Mouse (Mus musculus) hindlimb bud, embryonic 11.5 days (tissue): Measurements from ENCODE around the gene Cask.

Experiments
- DNase-seq: peaks from one replicate; pipeline ENCODE4 v3.0.0-alpha.2; 2012; ENCODE audit warnings: low read depth, low spot score; ENCODE audit errors: extremely low spot score

Cask gene

DNA sequence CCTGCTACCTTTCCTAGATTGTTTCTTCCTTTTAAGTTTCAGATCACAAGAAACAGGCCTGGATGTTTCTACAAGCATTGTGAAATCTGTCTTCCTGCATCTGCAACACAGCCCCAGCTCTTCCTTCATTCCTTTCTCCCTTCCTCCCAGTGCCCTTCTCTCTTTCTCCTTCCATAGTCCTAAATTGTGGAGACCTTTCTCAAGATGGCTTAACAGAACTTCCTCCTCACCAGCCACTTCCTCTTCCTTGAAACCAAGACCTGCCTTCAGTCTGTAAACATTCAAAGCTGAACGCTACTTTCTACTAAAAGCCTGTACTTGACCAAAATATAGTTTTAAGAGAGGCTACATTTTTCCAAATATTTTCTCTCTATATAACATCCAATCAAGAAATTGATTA, 214.8 kb downstream of the Cask start:
- DNase-seq = no peak

DNA sequence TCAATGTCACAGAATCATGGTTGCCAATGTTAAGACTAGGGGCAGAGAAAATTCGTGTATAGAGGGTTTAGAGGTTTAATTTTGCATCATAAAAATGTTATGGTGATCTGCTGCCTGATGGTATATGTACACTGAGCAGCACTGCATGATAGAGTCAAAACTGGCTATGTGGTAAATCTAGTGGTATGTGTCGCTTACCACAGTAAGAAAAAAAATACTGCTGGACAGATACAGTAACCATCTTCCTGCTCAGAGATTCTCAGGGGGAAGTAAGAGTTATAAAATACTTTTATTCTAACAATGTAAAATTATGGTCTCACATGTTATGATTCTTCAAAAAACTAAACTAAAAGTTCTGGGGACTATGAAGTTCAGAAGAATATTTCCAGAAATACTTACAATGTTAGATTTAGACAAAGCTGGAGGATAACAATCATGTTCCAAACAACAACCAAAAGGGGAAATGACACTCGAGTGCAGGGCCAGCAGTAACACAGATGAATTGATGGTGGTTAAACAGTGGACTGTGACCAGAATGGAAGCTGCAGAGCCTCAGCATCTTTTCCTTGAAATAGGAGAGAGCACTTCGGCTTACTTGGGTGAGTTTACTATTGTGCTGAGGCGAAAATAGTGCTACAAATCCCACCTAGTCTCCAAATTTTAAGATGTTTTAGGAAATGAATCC, 219.4 kb downstream of the Cask start, which contains the start of gene Gpr34:
Gpr34 (plus strand) TSS at position 491 of the 685 bp plus-strand sequence.
- no peak for DNase-seq

DNA sequence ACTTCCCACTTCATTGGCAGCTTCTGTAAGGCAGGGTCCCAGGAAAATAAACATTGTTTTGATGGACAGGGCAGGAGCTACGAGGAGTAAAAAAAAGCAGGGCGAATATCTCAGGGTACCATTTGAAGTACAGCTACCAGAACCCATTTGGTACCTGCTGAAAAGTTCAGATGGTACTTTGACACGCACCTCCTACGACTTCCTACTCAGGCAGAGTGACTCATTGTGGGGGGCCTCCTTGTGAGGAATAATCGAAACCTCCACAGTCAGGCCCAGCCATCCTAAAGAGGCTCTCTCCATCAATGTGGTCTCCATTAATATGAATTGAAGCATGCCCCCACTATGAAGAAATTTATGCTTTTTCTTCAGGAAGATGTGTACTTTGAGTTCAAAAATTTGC, 228.5 kb downstream of the Cask start:
- DNase-seq = no peak

DNA sequence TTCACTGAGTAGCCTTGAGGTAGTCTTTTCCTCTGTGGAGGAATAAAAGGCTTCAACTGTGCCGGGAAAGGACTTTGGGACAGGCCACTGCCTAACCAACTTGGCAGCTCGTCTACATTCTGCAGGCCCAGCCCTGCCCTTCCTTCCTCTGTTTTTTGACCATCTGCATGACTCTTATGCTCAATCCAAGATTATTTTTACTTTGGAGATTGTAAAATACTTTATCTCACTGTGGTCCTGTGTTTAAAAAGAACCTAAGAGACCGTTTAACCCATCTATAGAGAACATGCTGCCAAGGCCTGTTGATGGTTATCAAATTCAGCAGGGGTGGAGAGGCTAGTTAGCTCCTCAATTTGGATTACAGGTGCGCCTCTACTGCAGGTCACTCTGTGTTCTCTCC, 229.7 kb downstream of the Cask start:
- DNase-seq = no peak

DNA sequence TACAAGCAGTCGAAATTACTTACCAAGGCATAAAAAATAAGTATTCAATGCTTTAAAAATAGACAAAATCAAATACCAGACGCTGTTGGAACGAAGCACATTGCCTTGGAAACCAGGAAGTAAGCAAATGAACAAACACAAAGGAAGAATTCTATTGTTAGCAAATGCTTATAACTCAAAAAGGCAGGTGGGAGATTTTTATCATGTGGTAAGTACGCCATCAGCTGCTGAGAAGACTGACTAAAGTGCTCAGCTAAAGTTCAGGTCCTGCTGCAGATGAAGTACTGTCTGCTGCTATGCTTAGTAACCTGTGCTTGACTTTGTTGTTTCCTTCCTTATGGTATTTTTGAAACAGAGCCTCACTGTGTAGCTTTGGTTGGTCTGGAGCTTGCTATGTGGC, 232.7 kb downstream of the Cask start:
- no peak for DNase-seq

DNA sequence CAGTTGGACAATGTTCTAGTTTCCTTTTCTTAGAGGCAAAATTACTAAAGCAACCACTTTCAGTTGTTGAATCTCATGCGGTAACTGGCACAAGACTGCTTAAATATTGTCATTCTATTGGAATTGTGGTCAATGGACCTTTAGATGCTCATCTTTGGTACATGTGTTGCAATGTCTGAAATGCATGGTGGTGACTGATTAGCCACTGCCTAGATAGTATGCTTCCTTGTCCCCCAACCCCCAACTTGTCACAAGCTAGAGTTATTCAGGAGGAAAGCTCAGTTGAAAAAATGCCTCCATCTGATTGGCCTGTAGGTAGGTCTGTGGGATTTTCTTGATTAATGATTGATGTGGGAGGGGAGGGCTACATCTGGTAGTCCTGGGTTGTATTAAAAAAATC, 233.9 kb downstream of the Cask start:
- no peak for DNase-seq

DNA sequence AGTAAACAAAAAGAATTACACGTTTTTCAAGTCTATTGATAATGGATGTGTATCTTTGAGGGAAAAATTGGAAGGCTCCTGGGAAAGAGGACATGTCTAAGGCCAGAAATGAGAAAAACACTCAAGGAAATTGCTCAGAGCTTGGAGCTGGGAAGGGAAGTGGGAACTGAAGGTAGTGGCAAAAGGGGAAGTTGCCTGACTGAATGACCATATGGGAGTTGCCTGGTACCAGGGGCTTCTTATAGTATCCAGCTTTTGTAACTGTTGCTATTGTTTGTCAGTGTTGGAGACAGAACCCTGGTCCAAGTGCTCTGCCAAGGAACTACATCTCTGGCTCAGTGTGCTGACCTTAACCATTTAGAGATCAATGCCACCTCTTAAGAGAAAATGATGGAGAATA, 234.4 kb downstream of the Cask start:
- DNase-seq = no peak

DNA sequence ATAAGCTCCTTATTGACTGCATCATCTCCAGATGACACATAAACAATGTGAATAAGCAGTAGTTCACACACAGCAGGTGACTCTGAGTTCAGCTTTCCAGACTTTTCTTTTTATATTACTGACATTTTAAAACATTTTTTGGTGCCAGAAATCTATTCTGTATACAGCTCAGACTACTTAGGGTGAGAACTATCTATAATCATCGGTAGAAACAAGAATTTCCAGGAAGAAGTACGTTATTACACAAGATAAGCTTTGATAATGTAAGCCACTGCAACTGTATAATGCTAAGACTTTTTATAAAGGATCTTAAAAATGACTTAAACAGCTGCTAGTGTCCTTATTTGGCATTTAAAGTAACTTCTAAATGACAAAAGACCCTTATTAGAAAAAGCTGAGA, 239.1 kb downstream of the Cask start:
- no peak for DNase-seq

DNA sequence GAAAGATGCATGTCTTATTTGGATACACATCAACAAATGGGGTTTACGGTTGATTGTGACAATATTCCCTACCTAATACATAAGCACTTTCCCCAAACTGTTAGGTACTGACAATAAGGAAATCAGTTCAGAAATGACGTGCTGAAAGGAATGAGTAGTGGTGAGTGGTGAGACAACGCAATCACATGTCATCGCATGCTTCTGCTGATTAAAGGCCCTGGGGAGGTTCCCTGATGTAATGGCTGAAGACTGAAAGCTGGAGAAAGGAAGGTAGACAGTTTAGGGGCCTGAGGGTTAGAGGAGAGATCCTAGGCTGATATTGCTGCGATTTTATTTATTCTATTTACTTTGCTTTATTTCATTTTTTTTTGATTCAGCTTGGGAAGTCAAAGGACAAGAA, 240.1 kb downstream of the Cask start:
- no peak for DNase-seq

DNA sequence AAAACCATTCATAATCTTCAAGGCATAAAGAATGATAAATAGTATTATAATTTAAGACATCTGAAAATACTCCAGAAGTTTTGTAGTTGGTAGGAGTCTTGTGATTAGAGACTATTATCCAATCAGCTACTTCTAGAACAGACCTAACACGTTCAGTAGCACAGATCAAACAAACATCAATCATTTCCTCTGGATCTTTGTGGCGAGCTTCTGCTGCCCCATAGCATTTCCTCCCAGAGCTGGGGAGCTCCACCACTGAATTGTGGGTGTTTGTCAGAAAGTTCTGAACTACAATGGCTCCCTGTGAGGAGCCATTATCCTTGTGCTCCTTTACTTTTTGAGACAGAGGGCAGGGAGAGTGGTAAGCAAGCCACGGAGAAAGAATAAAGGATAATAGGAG, 243.4 kb downstream of the Cask start:
- no peak for DNase-seq

DNA sequence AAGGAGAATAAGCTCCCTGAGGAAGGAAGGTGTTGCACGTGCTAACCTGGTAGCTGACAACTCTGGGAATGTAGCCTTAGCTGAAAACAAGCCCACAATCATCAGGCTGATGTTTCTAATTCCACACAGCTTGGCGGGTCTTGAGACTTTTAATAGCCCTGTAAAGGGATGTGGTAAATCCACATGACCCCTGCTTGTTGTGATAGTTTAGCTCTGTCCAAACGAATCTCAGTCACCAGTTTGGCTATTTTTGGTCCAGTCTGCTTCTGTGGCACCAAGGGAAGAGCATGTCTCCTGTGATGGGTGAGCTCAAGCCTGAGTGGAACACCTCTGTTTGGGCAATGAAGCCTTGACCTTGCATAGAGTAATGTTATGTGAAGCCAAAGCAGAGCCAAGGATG, 244.4 kb downstream of the Cask start:
- no peak for DNase-seq

DNA sequence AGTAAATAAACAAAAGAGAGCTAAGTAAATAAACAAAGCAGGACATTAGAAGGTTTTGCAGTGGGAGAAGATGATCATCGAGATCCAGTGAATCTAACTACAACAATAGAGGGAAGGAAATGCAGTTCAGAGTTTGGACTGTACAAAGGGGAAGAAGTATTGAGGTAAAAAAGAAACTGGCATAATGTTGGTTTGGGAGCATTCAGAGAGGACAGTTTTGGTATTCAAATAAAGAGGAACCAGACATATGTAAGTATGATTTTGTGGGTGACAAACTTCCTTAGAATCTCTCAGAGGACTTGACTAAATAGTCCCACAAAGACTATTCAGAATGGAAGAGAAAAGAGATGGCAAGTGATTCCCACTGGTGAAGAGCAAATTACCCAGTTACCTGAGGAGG, 251.2 kb downstream of the Cask start:
- no peak for DNase-seq

DNA sequence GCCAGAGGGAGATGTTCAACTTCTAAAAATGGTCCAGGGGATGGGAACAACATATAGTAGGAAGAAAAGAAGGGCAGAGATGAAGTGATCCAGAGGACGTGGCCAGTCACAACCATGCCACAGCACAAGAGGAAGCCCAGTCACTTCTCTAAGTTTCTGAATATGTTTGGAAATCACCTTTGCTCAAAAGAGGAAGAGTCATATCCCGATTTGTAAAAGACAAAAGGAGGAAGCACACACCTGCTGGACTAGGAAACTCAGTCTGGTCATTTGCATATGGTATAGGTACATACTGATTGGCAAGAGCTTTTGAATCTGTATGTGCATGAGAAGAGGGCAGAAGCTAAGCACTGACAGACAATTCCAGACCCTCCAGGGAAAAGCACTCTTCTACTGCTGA, 251.8 kb downstream of the Cask start:
- no peak for DNase-seq

DNA sequence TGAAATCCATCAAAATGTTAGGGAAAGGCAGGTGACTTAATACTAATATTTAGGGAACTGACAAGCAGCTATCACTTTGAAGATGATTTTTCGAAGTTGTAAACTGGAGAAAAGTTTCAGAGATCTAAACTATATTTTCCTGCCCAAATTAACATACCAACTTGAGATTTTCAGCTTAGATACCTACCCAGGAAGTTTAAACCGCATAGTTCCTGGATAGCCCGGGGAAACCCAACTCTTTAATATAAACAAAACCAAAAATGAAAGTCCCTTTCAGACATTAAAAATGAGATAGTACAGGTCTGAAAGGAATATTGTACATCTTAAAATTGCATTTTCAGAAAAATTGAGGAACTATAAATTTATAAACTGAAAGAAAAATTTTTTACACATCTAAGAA, 273.5 kb downstream of the Cask start:
- DNase-seq = no peak

DNA sequence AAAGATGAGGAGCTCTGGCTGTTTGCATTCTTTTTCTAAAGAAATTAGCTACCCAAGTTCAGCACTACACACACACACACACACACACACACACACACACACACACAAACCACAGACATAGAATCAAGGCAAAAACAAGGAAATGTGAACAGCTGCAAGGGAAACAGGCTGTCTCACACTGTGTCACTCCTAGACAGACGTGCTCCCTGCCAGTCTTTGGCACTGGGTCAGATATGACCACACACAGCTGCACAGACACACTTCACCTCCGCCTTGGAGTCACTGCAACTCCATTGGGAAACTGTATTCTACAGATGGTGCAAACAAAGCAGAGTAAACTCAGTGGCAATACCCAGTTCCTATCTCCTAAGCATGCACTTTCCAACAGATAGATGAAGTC, 274.6 kb downstream of the Cask start:
- no peak for DNase-seq

DNA sequence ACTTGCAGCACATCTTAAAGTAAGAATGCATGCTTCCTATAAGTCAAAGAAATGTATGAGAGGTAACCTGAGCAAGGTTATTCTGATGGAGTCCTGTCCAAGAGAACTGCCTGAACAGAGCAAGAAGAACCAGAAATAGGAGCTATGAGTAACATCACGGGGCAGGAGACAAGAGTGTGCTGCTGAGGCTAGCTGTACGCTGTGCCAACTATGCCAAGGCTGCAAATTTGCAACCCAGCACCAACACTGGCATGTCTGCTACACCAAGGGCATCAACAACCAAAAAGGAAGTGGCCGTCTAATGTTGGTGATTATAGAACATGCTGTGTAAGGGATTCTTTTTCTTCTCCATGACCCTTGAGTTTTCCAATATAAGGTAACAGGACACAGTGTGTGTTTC, 276.3 kb downstream of the Cask start:
- no peak for DNase-seq

DNA sequence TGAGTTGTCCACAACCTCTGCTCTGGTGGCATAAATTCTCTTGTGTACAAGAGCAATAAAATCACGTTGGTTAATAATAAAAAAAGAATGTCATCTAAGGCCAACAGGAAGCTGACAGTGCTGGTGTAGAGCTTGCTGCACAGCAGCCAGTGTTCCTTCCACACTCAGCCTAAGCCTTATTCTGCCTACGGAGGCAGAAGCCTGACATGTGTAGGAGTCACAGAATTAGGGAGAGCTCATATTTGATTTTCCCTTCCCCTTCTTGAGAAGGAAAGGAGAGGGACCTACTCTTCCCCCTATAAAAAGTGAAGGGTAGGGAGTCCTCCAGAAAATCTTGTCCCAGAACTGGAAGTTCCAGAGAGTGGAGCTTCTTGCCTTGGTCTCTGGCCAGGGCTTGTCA, 276.9 kb downstream of the Cask start:
- DNase-seq = no peak

DNA sequence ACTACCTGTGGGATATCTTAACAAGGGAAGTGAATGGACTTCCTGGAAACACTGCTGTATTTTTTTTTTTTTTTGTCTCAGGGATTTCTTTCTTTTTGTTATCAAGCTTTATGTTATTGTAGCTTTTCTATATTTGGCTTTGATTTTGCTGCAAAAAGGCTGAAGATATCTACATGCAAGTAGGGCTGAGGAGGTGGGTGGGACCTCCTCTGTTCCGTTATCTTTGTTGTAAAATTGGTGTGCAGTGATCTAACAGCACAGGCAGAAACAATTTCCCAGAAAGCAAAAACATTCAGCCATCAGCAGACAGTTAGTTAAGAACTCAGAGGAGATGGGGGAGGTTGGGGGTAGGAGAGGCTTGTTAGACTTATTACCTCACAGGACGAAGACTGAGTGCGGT, 296.7 kb downstream of the Cask start:
- no peak for DNase-seq

DNA sequence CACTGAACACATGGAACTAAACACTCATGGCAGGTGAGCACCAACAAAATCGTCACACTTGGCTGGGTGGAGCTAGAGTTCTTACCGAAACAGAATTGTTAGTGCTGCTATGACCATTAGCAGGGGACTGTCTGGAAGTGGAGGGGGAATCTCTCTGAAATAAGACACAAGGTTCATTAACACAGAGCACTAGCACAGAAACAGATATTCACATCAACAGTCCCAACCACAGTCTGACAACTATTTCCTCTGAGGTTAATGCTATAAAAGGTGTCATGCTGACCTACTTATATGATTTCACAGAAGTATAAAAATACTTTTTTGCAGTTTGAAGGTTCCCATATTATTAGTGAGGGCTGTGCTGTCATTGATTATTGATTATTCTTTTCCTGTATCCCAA, 298.9 kb downstream of the Cask start:
- DNase-seq = no peak

DNA sequence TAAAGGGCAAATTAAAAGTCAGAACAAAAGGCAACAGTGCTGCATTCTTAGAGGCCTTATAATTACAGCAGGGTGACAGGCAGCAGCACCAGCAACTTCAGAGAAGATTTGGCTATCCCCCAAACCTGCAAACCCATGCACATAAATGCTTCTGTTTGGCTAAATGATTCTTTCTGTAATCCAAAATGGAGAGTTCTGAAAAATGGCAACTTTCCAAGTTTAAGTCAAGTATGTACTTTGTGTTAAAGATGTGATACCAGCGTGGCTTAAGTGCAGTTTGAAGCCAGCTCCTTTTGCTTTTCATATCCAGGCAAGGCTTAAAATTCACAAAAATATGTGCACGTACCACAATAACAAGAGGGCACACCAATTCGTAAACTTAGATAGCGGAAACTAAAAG, 299.6 kb downstream of the Cask start:
- no peak for DNase-seq

DNA sequence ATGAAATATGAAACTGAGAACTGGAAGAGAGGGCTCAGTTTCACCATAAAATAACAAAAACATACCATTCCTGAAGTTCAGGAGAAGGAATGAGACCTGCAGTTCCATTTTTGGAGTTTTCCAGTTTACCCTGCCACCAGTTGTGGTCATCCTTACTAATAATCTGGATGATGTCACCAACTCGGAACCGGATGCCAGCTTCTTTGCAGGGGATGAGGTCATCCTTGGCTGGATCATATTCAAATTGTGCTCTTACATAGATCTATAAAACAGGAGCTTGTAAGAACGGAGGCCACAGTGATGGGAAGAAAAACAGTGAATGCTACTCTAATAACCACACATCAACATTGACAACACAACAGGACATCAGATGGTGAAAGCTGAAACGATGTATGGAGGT, 302.1 kb downstream of the Cask start:
- no peak for DNase-seq

DNA sequence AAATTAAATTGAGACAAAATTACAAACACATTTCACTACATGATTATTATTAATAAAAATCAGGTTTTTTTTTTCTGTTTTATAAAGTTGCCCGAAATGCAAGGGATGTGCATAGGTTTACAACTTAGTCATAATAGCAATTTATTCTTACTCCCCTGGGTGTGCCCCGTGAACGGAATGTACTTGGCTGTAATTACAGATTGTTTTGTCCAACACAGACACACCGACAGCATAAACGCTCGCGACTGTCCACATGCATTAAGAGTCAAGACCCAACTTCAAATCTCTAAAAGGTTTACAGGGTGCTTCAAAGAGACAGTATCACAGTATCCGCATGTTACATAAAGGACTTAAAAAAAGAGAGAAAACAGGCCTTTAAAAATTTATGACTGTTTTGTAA, 329.9 kb downstream of the Cask start:
- no peak for DNase-seq

DNA sequence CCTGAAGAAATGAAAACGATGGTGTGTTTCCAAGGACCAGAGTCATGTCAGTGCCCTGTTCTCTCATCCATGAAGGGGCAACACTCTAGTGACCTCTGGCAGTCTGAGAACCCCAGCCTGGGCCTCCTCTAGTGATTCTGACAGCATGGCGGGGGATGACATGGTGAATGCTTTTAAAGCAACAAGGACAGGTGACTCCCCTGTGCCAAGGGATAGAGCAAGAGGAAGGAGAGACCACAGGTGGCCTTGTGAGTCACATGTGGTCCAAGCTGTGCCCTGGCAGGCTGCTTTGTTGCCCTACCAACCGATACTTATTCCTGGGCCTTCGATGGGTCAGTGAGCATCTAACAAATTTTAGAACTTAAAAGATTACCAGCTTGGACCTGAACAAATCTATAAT, 330.6 kb downstream of the Cask start:
- no peak for DNase-seq

DNA sequence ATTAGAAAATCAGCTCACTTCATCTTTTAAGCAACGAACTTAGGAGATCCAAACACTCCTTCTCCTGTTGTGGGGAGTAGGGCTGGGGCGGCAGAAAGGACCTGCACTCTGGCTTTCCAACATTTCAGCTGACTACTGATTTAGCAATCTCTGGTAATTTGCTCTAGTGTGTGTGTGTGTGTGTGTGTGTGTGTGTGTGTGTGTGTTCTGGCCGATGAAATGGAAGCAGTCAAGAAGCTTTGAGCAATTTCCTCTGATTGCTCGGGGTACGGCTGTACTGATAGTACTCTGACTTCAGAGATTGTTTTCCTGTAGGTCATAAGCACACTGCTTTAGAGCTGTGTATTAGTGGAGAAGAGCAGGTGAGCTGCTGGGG, 331.8 kb downstream of the Cask start:
- no peak for DNase-seq
